Mouse (Mus musculus) lung, adult 18-20 months (tissue): ENCODE measurements around the gene Pla2g6.

Experiments used
- DNase-seq, 2 experiments: peaks; one replicate each; pipeline ENCODE4 v3.0.0; 2022; ENCODE audit warnings: mixed read lengths in 2 of 2

Gene Pla2g6

GRCm38 (mm10) chr15:79328058-79328938 lies at the start of gene Pla2g6:
TSS of gene Pla2g6 (minus strand) at chr15:79328390.
- peak; percentile 99 for DNase-seq

GRCm38 (mm10) chr15:79377681-79378080 lies 49.5 kb upstream of the Pla2g6 start:
- peak; percentile 81 to 89 for DNase-seq

GRCm38 (mm10) chr15:79374760-79375159 lies 46.6 kb upstream of the Pla2g6 start:
- no peak for DNase-seq

GRCm38 (mm10) chr15:79370281-79370843 lies 42.2 kb upstream of the Pla2g6 start:
- DNase-seq, result no peak

- no peak for DNase-seq
Observed at GRCm38 (mm10) chr15:79369452-79370280, 41.5 kb upstream of the Pla2g6 start.

- DNase-seq, result peak; percentile 65 to 80
Observed at GRCm38 (mm10) chr15:79368861-79369440, 40.8 kb upstream of the Pla2g6 start.

- peak; percentile 84 to 92 for DNase-seq
Observed at GRCm38 (mm10) chr15:79368313-79368811, 40.2 kb upstream of the Pla2g6 start.

- DNase-seq, result no peak
Observed at GRCm38 (mm10) chr15:79366402-79366801, 38.2 kb upstream of the Pla2g6 start.

- DNase-seq, result no peak
Observed at GRCm38 (mm10) chr15:79365068-79365467, 36.9 kb upstream of the Pla2g6 start.

GRCm38 (mm10) chr15:79364120-79364519 lies 35.9 kb upstream of the Pla2g6 start:
- DNase-seq, result no peak

- peak in 1 of 2 experiments; percentile 45 for DNase-seq
Observed at GRCm38 (mm10) chr15:79361023-79361422, 32.8 kb upstream of the Pla2g6 start.

GRCm38 (mm10) chr15:79360371-79360770 lies 32.2 kb upstream of the Pla2g6 start:
- DNase-seq, result no peak

- peak; percentile 48 to 69 for DNase-seq
Observed at GRCm38 (mm10) chr15:79359954-79360353, 31.8 kb upstream of the Pla2g6 start.

- no peak for DNase-seq
Observed at GRCm38 (mm10) chr15:79357974-79358690, 29.9 kb upstream of the Pla2g6 start.

GRCm38 (mm10) chr15:79357036-79357911 lies 29.1 kb upstream of the Pla2g6 start:
- peak; percentile 74 to 82 for DNase-seq

GRCm38 (mm10) chr15:79356481-79356880 lies 28.3 kb upstream of the Pla2g6 start:
- DNase-seq, result no peak

GRCm38 (mm10) chr15:79354619-79355018 lies 26.4 kb upstream of the Pla2g6 start:
- no peak for DNase-seq

- no peak for DNase-seq
Observed at GRCm38 (mm10) chr15:79353690-79354305, 25.6 kb upstream of the Pla2g6 start.

GRCm38 (mm10) chr15:79352479-79352878 lies 24.3 kb upstream of the Pla2g6 start:
- DNase-seq, result no peak

GRCm38 (mm10) chr15:79351331-79351767 lies 23.2 kb upstream of the Pla2g6 start:
- peak; percentile 82 to 91 for DNase-seq
